Mouse (Mus musculus) midbrain, embryonic 15.5 days (tissue): Measurements from ENCODE around the gene Zfp366. TPM values are rescaled to one million over a fixed set of nuclear protein-coding genes. Genes with fewer than 3 reads are reported as not detected.

ENCODE experiments used
- ATAC-seq: fragments of 200-750 bp; cut with Nextera tagmentation; replicated peaks from 2 replicates; pipeline ENCODE4 v1.8.0; 2017; ENCODE audit warnings: moderate TSS enrichment
- H3K27ac ChIP-seq: fragments of 300-500 bp; sonication (generic); 2 replicates; pipeline ENCODE4 v1.5.1; 2015; ENCODE audit warnings: mild to moderate bottlenecking, inconsistent platforms
- H3K27me3 ChIP-seq: fragments of 300-500 bp; sonication (generic); replicated peaks from 2 replicates; pipeline ENCODE4 v1.6.1; 2015; ENCODE audit warnings: inconsistent platforms
- H3K36me3 ChIP-seq: fragments of 300-500 bp; sonication (generic); replicated peaks from 2 replicates; pipeline ENCODE4 v1.6.1; 2015; ENCODE audit warnings: inconsistent platforms
- H3K4me1 ChIP-seq: fragments of 300-500 bp; sonication (generic); 2 replicates; pipeline ENCODE4 v1.6.1; 2015; ENCODE audit warnings: inconsistent platforms
- H3K4me2 ChIP-seq: fragments of 300-500 bp; sonication (generic); 2 replicates; pipeline ENCODE4 v1.6.1; 2015; ENCODE audit warnings: inconsistent platforms, mild to moderate bottlenecking, moderate library complexity
- H3K4me3 ChIP-seq: fragments of 300-500 bp; sonication (generic); 2 replicates; pipeline ENCODE4 v1.5.1; 2015; ENCODE audit warnings: mild to moderate bottlenecking, inconsistent platforms
- H3K9ac ChIP-seq: fragments of 300-500 bp; sonication (generic); 2 replicates; pipeline ENCODE4 v1.6.1; 2015; ENCODE audit warnings: mild to moderate bottlenecking, inconsistent platforms
- H3K9me3 ChIP-seq: fragments of 300-500 bp; sonication (generic); 2 replicates; pipeline ENCODE4 v1.6.1; 2016; ENCODE audit warnings: inconsistent platforms
- WGBS: fragments of 180-500 bp; shearing (Covaris S2); methylation state at CpG from one replicate; pipeline ENCODE4 v1.1.7; 2015; ENCODE audit warnings: mixed read lengths; 5-methylcytosine and 5-hydroxymethylcytosine counted together
- polyA plus RNA-seq: library from polyadenylated mRNA; unstranded; fragments of >200 nt; fragmentation: Nextera tagmentation; extraction: Ambion mirVana; gene quantifications from 2 replicates; pipeline ENCODE4 v1.2.1, GENCODE M21; 2015

The Zfp366 gene
- polyA plus RNA-seq, 1 experiment from 2014 or later: 0.81 TPM

DNA sequence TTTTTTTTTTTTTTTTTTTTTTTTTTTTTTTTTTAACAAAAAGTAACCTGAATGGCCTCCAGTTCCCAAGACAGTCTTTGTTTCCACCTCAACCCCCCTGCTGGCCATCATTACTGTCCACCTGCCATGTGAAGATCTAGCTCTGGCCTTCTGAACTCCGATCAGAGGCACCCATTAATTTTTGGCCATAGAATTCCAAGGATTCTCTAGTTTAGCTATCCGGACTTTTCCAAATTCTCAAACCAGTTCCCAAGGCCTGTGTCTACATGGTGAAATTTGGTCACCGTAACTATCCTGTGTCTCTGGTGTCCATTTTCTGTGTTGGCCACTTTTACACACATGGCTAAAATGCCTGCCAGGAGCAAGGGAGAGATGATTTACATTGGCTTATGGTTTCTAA, 92.9 kb downstream of the Zfp366 start:
- no peak overlapping the region for H3K9ac ChIP-seq
- no peaks in the 10 kb centered on the region for H3K4me1 ChIP-seq
- H3K9me3 ChIP-seq: no peaks in the 10 kb centered on the region; the same call in 1 of the 2 replicates
- H3K4me2 ChIP-seq: no peak overlapping the region
- no peaks in the 10 kb centered on the region for H3K27me3 ChIP-seq
- H3K36me3 ChIP-seq: no peaks in the 10 kb centered on the region
- no peak overlapping the region for H3K27ac ChIP-seq
- 95% methylated on average over 3 of the region's 3 CpGs for WGBS
- no peak overlapping the region for H3K4me3 ChIP-seq
- ATAC-seq: no peak

DNA sequence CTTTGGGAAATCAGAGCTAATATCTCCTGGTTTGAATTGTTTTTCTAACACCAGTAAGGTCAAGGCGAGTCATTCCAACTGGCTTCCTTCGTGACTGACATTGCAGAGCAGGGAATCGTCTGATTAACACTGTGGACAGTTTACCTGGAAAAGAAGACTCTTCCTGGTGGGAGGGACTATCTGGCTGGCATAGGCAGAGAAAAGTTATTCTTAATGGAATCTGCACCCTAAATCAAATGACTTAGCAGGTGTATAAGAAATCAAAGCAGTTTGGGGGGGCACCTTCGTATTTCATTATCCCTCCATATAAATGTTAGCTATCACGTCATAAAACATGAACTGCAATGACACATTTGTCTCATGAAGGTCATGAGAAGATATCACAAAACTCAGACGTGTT, 93.9 kb downstream of the Zfp366 start:
- no peaks in the 10 kb centered on the region for H3K36me3 ChIP-seq
- no peak overlapping the region for H3K4me3 ChIP-seq
- H3K4me1 ChIP-seq: 0 out of 2 replicates have a peak, but pooled peaks cover 5% of the 10 kb centered on the region
- no peak for ATAC-seq
- WGBS: 84% methylated on average over 6 of the region's 6 CpGs
- no peaks in the 10 kb centered on the region; the same call in 1 of the 2 replicates for H3K9me3 ChIP-seq
- H3K4me2 ChIP-seq: no peak overlapping the region
- H3K27ac ChIP-seq: no peak overlapping the region
- H3K27me3 ChIP-seq: no peaks in the 10 kb centered on the region
- H3K9ac ChIP-seq: no peak overlapping the region

DNA sequence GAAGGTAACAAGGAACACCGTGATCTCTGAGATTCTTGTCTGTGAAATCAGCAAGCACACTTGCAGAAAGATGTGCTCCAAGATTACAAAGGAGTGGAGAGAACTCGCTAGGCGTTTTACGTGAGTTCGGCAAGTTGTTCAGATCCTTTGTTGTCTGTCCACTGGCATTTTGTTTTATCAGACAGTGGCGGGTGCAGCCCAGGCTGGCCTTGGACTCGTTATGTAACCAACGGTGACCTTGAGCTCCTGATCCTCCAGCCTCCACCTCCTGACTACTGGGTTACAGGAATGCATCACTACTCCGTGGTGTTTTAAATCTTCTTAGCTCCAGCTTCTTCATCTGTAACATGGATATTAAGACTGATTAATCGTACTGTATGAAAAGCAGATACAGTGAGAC, 94.7 kb downstream of the Zfp366 start:
- no peaks in the 10 kb centered on the region for H3K27me3 ChIP-seq
- no peak overlapping the region for H3K4me2 ChIP-seq
- no peak overlapping the region for H3K4me3 ChIP-seq
- H3K9ac ChIP-seq: no peak overlapping the region
- H3K9me3 ChIP-seq: no peaks in the 10 kb centered on the region; the same call in 1 of the 2 replicates
- WGBS: 68% methylated on average over 10 of the region's 10 CpGs
- no peaks in the 10 kb centered on the region for H3K36me3 ChIP-seq
- no peak for ATAC-seq
- H3K27ac ChIP-seq: no peak overlapping the region
- H3K4me1 ChIP-seq: peaks cover 13% of the 10 kb centered on the region

DNA sequence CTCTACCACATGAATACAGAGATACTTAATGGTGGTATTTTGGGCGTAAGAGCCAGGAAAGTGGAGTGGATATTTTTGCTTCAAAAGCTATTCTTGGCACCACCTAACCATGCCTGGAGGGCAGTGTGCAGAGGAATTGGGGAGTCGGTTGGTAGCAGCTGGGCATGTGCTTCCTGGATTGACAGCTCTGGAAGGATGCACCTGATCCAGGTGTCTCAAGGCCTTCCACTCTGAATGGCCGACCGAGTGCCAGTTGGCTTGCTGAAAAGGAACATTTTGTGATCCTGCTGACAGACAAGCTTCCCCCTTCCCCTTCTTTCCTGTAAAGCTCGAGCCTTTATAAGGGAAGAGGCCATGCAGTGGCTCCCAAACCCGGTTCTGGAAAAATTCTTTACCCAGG, 98.3 kb downstream of the Zfp366 start:
- Histone ChIP-seq H3K36me3 (no peaks in the 10 kb centered on the region), H3K4me1 (peaks cover 24% of the 10 kb centered on the region), H3K27me3 (no peaks in the 10 kb centered on the region), H3K9me3 (no peaks in the 10 kb centered on the region), H3K9ac (no peak overlapping the region), H3K4me3 (no peak overlapping the region), H3K4me2 (no peak overlapping the region), H3K27ac (0 out of 2 replicates have a peak overlapping the region, but pooled peaks have one; percentile 73)
- no peak for ATAC-seq
- 76% methylated on average over 6 of the region's 6 CpGs for WGBS

GRCm38 (mm10) chr13:99283916-99284315, 99.3 kb downstream of the Zfp366 start:
- no peak overlapping the region for H3K4me3 ChIP-seq
- no peaks in the 10 kb centered on the region for H3K36me3 ChIP-seq
- H3K9ac ChIP-seq: no peak overlapping the region
- ATAC-seq: peak; percentile 40
- H3K4me1 ChIP-seq: peaks cover 24% of the 10 kb centered on the region
- no peaks in the 10 kb centered on the region for H3K27me3 ChIP-seq
- peak overlapping the region; percentile 12 for H3K4me2 ChIP-seq
- 44% methylated on average over 12 of the region's 12 CpGs for WGBS
- H3K27ac ChIP-seq: peak overlapping the region; percentile 73
- H3K9me3 ChIP-seq: no peaks in the 10 kb centered on the region

GRCm38 (mm10) chr13:99284400-99285160, 100.0 kb downstream of the Zfp366 start:
- no peaks in the 10 kb centered on the region for H3K27me3 ChIP-seq
- WGBS: 37% methylated on average over 21 of the region's 21 CpGs
- H3K4me2 ChIP-seq: peak overlapping the region; percentile 12

GRCm38 (mm10) chr13:99285241-99285640, 100.6 kb downstream of the Zfp366 start:
- no peaks in the 10 kb centered on the region for H3K9me3 ChIP-seq
- 45% methylated on average over 2 of the region's 2 CpGs for WGBS
- no peak overlapping the region for H3K4me3 ChIP-seq
- no peak overlapping the region for H3K4me2 ChIP-seq
- no peak overlapping the region for H3K9ac ChIP-seq
- peak overlapping the region; percentile 73 for H3K27ac ChIP-seq
- H3K27me3 ChIP-seq: no peaks in the 10 kb centered on the region
- H3K4me1 ChIP-seq: peaks cover 24% of the 10 kb centered on the region
- no peaks in the 10 kb centered on the region for H3K36me3 ChIP-seq
- ATAC-seq: no peak

More at GRCm38 (mm10) chr13:99284400-99285160, 100.0 kb downstream of the Zfp366 start:
- peak; percentile 88 for ATAC-seq
- H3K9ac ChIP-seq: no peak overlapping the region
- H3K9me3 ChIP-seq: no peaks in the 10 kb centered on the region
- no peak overlapping the region for H3K4me3 ChIP-seq
- H3K4me1 ChIP-seq: peaks cover 24% of the 10 kb centered on the region
- no peaks in the 10 kb centered on the region for H3K36me3 ChIP-seq
- peak overlapping the region; percentile 73 for H3K27ac ChIP-seq

GRCm38 (mm10) chr13:99287207-99287606, 102.6 kb downstream of the Zfp366 start:
- ATAC-seq: no peak
- H3K4me2 ChIP-seq: no peak overlapping the region
- 93% methylated on average over 4 of the region's 4 CpGs for WGBS
- H3K9me3 ChIP-seq: no peaks in the 10 kb centered on the region
- H3K27me3 ChIP-seq: no peaks in the 10 kb centered on the region
- no peak overlapping the region for H3K9ac ChIP-seq
- peaks cover 24% of the 10 kb centered on the region for H3K4me1 ChIP-seq
- H3K36me3 ChIP-seq: no peaks in the 10 kb centered on the region
- no peak overlapping the region for H3K27ac ChIP-seq
- no peak overlapping the region for H3K4me3 ChIP-seq

- peaks cover 24% of the 10 kb centered on the region for H3K4me1 ChIP-seq
- H3K9me3 ChIP-seq: no peaks in the 10 kb centered on the region
- 91% methylated on average over 9 of the region's 9 CpGs for WGBS
- no peak overlapping the region for H3K27ac ChIP-seq
- H3K4me2 ChIP-seq: no peak overlapping the region
- H3K36me3 ChIP-seq: no peaks in the 10 kb centered on the region
- no peaks in the 10 kb centered on the region for H3K27me3 ChIP-seq
- no peak for ATAC-seq
- no peak overlapping the region for H3K9ac ChIP-seq
- no peak overlapping the region for H3K4me3 ChIP-seq
Observed at GRCm38 (mm10) chr13:99287786-99288185, 103.2 kb downstream of the Zfp366 start.

DNA sequence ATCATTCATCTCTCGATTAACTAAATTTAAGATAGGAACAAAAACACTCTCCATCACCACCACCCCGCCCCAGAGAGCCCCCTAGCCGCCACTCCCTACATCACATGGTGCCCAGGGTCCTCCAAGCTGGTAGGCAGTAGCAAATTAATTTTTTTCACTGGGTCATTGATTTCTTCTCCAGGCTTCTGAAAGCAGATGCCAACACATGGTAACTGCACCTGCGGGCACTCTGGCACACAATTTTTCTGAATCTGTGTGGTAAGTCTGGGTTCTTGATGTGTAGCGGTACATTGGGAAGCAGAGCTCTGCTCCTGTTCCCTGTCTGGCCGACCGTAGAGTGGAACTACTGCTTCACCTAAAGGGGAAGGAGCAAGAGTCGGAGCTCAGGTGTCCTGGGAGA, 106.1 kb downstream of the Zfp366 start:
- Histone ChIP-seq H3K4me2 (no peak overlapping the region), H3K36me3 (no peaks in the 10 kb centered on the region), H3K27me3 (no peaks in the 10 kb centered on the region), H3K4me3 (no peak overlapping the region), H3K4me1 (no peaks in the 10 kb centered on the region), H3K9ac (no peak overlapping the region), H3K9me3 (no peaks in the 10 kb centered on the region), H3K27ac (no peak overlapping the region)
- ATAC-seq: no peak
- 92% methylated on average over 8 of the region's 8 CpGs for WGBS

GRCm38 (mm10) chr13:99294176-99294575, 109.6 kb downstream of the Zfp366 start:
- Histone ChIP-seq H3K4me2 (no peak overlapping the region), H3K9me3 (no peaks in the 10 kb centered on the region), H3K4me1 (no peaks in the 10 kb centered on the region), H3K27me3 (no peaks in the 10 kb centered on the region), H3K36me3 (no peaks in the 10 kb centered on the region), H3K27ac (no peak overlapping the region), H3K4me3 (no peak overlapping the region), H3K9ac (no peak overlapping the region)
- 94% methylated on average over 13 of the region's 13 CpGs for WGBS
- ATAC-seq: no peak

- WGBS: 76% methylated on average over 5 of the region's 5 CpGs
- Histone ChIP-seq H3K4me1 (no peaks in the 10 kb centered on the region), H3K27ac (no peak overlapping the region), H3K4me2 (no peak overlapping the region), H3K4me3 (no peak overlapping the region), H3K9ac (no peak overlapping the region), H3K9me3 (no peaks in the 10 kb centered on the region), H3K27me3 (no peaks in the 10 kb centered on the region), H3K36me3 (no peaks in the 10 kb centered on the region)
- no peak for ATAC-seq
Observed at GRCm38 (mm10) chr13:99299921-99300320, 115.3 kb downstream of the Zfp366 start.
